Mouse (Mus musculus) heart, adult 11 months (tissue): Measurements from ENCODE around the gene Nhlrc3.
A peak's percentile ranks its signal among the peaks of the same experiment; 100 is the strongest.

Experiments
- DNase-seq: peaks from one replicate; pipeline ENCODE4 v3.0.0; 2022

Nhlrc3 gene

DNA sequence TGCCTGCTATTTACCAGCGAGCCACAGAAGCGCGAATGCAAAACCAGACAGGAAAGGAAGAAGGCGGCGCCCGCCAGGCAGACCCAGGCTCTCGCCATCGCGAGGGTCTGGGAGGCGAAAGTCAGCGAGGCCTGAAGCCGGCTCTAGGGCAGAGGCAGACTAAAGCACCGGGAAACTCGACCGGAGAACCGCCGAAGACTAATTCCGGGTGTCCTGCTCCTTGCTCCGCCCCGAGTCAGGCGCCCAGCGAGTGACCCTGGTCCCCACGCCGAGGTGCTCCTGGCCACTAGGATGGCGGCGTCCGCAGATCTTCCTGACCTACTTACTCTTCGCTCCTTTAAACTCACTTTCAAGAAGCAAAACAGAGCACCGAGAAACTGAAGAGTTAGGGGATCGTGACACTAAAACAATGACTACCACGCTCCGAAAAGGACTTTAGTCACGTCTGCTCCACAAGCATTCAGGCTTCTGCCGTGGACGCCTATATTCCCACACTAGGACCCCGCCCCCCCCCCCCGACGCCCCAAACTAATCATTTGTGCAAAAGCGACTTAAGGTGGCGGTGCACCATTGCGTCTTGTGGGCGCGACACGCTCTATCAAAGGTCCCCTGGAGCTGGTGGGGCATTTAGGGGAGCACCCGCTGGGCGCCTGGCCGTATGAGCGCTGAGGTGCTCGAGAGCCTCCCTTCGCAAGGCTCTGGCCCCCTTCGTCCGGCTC lies at the start of gene Nhlrc3, which contains the start of gene Proser1:
Gene Nhlrc3 (minus strand): TSS at position 287 of the 719 bp plus-strand sequence.
Gene Proser1 (plus strand): TSS at position 621 of the 719 bp plus-strand sequence.
- peak; percentile 99 for DNase-seq

DNA sequence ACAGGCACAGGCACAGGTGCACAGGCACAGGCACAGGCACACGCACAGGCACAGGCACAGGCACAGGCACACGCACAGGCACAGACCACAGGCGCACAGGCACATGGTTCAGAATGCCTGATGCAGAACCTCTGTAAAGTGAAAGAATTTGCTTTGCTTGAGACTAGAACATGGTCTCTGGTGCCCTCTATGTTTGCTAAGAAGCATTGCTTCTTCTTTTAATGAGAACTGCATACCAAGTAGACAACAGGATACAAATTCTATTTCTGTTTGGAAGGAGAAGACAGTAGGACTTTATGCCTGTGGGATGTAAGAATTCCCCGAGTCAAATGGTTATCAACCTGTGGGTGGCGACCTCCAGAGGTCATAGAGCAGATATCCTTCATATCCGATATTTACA lies 39.3 kb upstream of the Nhlrc3 start:
- DNase-seq, result no peak

DNA sequence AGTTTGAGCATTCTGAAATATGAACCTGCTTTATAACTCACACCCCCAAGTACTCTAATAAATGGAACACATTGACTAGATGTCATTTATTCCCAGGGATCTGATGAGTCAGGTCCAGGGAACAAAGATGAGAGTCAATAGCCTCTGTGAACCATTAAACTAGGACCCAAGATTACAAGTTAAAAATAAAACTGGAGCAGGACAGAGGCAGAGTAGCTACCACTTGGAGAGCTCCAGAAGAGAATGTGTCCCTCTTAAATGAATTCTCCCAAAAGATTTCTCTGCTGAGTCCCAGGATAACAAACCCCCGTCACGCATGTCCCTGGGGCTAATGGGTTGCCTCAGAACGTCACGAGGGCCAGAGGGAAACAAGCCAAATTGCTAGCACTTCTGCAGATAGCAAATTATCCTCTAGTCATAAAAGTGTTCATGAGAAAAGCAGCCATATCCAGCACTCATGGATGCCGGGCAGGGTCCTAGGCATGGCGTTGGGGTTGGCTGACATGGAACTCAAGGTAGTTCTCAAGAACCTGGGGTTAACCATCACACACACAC lies 35.3 kb upstream of the Nhlrc3 start:
- DNase-seq, result peak; percentile 94

DNA sequence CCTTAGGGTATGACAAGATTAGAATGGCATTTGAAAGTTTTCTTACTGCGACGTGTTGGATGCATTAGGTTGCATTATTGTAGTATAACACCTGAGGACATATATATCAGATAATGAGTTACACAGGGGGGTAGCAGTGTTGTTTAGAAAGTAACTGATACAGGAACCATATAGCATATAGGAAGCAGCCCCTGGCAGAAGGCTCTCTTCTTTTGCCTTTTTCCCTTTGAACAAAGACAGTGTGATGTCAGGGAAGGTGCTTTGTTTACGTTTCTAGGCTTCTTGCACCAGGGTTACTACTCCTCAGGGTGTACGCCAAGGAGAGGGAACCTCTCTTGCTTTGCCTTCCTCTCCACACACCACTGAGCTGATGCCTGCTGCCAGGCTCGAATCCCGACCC lies 25.2 kb upstream of the Nhlrc3 start, which contains the start of gene Stoml3:
Gene Stoml3 (plus strand): TSS at position 301 of the 400 bp plus-strand sequence.
- no peak for DNase-seq

DNA sequence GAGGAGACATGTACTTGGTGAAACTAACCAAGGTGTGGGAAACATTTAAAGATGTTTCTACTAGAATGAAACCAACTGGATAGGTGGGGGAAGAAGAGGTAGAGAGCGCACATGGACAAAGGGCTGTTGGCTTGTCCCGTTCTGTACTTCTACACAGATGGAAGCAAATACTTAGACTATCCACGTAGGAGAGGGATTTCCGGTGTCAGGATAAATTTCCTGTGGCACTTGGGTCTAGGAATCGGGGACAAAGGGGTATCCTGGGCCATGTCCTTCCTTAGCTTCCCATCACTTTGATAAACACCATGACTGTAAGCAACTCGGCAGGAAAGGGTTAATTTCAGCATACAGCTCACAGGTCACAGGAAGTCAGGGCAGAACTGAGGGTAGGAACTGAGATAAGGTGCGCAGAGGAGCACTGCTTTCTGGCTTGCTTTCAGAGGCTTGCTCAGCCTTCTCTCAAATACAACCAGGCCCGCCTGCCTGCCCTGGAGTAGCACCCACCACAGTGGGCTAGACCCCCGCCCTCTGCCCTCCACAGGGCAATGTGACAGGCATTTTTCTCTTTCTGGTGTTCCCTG lies 24.0 kb upstream of the Nhlrc3 start:
- no peak for DNase-seq

DNA sequence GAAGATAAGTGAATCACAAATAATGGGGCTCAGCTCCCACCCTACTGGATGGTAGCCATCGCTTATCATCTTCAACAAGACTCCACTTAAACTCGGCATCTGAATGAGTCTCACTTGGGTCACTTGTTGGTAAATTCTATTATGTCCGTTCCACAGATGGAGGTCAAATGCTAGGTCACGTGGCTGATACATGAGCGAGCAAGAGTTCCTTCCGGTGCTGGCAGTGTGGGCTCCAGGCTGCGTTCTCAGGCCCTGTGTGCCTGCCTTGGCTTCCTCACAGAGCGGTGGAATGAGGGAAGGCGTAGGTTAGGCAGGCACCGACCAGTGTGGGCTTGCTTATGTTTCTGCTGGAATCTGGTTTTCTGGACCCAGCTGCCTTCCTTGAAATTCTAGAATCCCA lies 23.4 kb upstream of the Nhlrc3 start:
- DNase-seq, result peak; percentile 92

DNA sequence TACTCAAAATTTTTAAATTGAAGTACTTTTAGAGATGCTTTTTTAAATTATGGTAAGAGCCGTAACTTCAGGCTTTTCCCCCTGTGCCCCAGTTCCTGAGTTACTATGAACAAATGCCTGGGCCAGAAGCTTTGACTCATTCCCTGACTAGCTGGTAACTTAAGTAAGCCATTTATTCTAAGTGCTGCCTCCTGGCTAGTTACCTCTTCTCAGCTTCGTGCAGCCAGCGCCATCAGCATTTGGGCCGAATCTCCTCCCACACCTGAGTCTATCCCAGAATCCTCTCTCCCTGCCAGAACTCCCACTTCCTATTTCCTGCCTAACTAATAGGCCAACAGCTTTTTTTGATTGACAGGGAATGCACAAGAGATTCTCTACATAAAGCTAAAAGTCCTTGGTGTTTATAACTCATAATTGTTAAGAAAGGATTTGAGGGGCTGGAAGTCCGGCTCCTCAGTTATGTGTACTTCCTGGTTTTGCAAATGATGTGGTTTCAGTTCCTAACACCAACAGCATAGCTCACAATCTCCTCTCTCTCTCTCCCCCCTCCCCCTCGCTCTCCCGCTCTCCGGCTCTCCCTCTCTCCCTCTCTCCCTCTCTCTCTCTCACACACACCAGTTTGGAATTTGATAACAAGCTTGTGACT lies 20.4 kb upstream of the Nhlrc3 start:
- no peak for DNase-seq

DNA sequence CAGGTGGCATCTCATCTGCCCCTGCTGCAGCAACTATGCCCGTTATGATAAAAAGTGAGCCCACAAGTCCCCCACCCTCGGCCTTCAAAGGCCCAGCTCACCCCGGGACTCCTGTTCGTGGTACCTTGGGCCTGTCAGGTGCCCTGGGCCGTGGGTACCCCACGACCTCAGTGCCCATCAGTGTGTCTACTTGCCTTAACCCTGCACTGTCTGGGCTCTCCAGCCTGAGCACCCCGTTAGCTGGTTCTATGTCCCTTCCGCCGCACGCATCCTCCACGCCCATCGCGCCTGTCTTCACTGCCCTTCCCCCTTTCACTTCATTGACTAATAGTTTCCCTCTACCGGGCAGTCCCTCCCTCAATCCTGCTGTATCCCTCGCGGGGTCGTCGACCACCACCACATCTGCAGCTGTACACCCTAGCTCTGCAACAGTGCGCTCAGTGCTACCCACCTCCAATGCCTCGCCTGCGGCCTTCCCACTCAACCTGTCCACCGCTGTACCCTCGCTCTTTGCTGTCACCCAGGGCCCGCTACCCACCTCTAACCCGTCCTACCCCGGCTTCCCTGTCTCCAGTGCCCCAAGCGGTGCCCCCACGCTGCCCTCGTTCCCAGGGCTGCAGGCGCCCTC lies 15.4 kb upstream of the Nhlrc3 start:
- DNase-seq, result peak; percentile 89

DNA sequence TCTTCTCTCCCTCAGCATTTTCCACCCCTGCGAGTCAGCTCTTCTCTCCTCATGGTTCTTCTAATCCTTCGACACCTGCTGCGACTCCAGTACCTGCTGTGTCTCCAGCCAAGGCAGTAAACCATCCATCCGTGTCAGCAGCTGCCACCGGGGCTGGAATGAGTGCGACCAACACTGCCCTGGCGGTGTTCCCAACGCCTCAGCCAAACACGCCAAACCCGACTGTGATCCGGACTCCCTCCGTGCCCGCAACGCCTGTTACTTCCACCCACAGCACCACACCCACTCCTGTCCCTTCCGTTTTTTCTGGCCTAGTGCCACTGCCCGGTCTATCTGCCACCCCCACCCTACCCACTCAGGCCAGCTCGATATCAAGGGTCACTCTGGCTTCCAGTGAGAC lies 14.3 kb upstream of the Nhlrc3 start:
- peak; percentile 90 for DNase-seq

DNA sequence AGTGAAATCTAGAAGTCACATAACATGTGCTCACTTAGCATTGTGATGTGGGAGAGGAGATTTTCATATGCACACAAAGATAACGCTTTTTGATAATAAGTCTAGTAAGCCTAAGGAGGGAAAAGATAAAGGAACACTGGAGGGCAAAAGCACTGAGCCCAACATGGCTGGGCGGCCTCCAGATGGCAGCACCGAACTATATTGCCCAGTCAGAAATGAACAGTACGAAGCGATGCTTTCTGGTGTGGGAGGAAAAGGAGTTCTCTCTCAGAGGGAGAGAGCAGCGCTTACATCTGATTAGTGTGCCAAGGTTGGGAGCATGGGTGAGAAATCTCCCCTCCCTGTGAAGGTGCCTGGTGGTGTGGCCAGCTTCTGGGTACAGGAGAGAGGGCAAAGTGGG lies 12.8 kb upstream of the Nhlrc3 start:
- DNase-seq, result peak; percentile 86

DNA sequence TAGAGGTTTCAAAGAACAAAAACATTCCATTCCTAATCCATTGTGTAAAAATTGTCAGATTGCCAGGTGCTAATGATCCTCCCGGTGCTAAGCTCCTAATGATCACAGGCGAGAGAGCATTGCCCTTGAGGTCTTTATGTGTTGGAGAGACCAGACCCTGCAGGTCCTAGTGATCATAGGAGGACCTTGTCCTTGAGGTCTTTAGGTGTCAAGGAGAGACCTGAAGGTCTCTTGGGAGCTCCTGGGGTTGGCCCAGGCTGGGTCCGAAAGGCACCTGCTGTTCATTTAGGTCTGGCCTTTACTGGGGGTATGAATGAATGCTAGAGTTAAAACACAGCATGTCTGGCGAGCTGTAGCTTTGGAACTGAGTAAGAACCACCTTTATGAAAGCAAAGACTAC lies 11.0 kb upstream of the Nhlrc3 start:
- DNase-seq, result peak; percentile 83

DNA sequence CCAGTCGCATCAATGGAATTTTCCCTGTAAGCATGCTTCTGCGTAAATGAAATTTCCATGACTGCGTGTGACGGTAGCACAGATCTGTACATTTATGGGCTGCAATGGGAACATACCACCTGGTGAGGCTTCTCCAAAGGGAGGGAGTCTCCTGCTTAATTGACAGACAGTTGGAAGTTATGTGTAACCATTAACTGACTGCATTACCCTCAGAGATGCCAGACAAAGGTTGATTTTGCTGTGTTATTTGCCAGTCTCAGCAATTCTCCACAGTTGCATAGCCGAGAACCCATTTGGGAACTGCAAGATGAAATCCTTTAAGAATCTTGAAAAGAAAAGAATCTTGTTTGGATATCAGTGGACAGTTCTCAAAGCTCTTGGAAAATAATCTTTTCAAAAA lies 8.9 kb upstream of the Nhlrc3 start:
- DNase-seq, result no peak

DNA sequence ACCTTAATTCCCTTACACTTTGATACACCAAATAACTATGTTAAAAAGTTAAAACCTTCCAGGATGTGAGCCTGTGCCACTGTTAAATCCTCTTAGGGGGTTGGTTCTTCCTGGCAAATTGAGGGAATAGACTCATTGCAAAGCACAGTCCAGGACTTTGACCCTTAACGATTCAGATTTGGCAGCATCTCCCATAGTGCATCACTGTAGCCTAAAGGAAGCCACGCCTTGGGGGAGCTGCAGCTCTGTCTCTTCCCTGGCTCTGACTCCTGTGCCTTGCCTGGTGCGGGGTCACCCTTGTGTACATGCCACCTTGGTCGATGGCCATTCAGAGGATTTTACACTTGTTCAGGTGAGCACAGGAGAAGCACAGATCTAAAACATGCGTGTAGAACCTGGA lies 6.5 kb upstream of the Nhlrc3 start:
- no peak for DNase-seq

DNA sequence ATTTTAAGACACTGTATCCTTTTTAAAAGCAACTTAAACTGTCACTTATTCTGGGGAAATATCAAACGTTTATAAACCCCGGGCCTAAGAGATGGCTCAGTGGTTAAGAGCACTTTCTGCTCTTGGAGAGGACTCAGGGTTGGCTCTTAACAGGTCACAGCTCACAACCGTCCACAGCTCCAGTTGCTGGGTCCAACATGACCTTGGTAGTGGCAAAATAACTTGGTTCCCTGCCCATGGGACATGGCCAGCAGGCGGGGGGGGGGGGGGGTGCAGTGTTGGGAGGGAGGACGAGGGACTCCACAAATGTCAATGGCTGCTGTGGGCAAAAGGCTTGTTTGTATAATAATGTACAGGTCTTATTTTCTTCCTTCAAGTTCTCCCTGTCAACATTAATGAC lies 4.2 kb upstream of the Nhlrc3 start:
- DNase-seq, result no peak

DNA sequence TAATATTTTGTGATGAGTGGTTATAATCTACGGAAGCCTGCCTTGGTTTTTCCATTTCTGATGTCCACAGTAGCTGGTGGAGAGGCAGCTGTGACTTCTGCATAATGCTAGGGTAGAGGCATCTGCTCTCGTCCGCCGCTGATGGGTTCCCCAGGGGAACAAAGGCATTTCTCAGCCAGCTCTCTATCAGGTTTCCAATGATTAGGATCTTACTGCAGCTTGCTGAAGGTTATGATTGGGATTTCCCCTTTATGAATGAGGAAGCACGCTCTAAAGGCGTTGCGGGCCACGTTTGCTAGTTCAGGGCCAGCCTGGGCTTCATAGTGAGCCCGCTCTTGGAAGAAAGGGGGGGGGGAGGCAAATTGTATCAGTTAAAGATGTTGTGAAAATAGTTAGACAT lies 3.3 kb upstream of the Nhlrc3 start:
- no peak for DNase-seq

DNA sequence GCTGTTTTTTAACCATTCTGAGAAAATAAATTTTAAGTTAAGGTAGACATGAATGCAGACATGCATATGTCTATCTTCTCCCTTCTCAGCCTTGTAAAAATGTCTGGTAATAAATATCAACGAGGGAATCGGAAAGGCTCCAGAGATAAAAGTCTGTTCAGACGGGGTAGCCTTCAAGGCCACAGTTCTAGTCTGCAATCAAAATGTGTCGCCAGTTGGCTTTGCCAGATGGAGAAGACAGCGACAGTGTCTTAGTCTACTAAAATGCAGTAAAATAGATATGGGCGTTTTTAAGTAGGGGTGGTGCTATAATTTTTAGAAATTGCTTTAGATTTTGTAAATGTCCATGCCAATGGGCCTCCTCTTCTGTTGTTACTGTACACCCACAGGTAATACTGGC lies 2.2 kb upstream of the Nhlrc3 start:
- no peak for DNase-seq

DNA sequence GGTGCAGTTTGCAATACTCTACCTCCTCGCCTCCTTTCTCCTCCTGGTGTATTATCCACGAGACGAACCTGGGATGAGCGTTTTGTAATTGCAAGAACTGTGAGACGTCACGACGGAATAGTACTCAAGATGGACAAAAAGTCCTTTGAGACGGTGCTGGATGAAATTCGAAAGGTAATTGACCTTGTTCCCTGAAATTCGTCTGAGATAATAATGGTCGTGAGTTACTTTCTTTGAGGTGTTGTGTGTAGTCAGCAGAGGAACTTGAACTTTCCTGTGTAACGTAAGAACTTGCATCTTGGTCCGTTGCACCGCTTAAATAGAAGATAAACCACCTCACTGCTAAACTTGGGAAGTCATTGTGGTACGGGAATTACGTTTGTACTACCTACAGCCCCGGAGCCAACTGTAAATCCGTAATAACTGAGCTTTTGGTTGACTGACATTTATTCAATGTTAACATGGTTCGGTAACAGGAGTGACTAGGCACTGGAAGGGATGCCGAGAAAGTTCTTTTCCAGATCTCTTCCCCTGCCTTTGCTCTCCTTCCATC lies 1.1 kb upstream of the Nhlrc3 start:
- DNase-seq, result no peak

DNA sequence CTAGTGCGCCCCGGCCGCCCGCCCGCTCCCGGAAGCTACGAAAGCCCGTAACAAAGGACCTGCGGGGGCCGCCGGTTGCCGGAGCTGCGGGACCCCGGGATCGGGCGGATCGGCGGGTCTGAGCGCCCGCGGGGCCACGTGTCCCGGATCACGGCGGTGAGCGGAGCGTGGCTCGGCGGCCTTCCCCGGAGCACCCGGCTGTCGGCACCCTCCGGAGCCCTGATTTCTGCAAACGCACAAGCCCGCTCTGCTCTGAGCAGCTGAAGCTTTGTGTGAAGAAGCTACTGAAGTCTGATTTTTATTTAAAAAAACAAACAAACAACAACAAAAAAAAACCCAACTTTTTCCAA lies 608 bp upstream of the Nhlrc3 start:
- no peak for DNase-seq

DNA sequence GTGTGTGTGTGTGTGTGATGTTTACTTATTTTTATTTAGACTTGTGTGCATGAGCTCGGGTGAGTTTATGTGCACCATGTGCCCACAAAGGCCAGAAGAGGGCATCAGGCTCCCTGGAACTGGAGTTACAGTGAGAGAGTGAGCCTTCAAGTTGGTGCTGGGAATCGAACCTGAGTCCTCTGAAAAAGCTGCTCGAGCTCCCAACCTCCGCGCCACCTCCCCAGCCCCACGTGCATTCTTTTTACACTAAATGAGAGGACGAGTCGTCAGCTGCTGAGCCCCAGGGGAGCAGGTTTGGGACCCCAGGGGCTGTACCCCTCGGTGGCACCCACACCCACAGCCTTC lies 459 bp downstream of the Nhlrc3 start:
- DNase-seq, result no peak

DNA sequence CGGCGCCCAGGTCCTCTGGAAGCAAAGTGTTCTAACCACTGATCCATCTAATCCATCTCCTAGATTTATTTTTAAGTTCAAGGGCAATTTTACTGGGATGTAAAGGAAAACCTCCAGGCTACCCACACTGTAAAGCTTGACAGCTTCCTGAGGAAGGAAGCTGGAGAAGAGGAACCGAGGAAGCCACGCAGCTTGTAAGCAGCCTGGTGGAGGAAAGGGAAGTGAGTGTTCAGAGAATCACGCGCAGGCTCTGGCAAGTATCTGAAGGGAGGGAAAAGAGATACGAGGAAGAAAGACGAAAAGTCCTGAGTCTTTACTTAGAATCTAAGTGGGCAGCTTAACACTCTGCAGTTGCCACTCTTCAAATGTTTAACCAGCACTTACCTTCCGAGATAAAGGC lies 3.0 kb downstream of the Nhlrc3 start:
- DNase-seq, result peak; percentile 96

DNA sequence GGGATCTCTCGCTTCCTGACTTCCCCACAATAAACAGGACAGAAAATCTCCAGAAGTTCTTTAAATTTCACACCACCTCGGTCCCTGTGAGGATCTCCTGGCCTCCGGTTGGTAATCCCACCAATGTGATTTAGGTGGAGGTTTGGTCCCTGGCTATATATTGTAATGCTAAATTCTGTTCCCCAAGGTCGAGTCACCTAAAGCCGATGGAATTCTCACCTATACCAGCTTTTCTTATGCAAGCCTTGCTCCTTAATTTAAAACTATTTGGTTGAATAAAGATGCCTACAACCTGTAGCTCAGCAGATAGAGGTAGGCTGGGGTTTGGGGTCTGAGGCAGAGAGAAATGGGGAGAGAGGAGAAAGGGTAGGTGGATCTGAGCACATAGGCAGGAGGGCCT lies 5.4 kb downstream of the Nhlrc3 start:
- DNase-seq, result no peak

DNA sequence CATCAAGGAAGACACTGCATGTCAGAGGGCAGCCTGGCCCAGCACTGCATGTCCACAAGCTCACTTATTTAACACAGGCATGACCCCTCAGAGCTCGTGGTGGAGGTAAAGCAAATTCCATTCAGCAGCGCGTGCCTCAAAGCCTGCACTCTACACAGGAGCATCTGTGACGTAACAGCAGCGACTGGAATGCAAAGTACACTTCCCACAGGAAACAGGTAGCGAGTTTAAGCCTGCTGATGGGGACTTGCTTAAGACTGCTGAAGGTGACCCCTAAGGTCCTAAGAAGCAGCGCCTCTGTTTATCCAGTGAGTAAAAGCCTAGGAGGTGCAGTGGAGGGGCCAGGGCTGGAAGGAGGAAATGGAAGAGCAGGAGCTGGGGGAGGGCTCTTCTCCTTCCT lies 8.1 kb downstream of the Nhlrc3 start:
- DNase-seq, result peak; percentile 76

DNA sequence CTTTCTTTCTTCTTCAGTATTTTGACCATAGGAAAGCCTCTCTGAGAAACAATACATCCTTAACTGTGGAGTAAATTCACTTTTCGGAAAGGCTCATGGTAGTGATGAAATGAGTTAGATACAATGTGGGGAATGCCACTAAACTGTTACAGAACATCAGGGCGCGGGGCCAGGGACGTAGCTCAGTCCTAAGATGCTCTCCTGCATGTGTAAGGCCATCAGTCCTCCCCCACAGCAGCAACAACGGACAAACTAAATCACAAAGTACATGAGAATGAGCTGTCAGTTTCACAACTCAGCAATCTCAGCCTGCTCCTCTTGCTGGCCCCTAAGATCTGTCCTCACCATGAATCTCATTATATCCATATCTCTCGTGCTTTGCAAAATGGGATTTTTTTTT lies 8.6 kb downstream of the Nhlrc3 start:
- DNase-seq, result peak; percentile 57
